Mouse (Mus musculus): ENCODE results near the gene Snx17. TPM values are rescaled to one million over a fixed set of nuclear protein-coding genes. Genes with fewer than 3 reads are reported as not detected.

Gene Snx17
- polyA plus RNA-seq, 1 experiment = 58.4 TPM

DNA sequence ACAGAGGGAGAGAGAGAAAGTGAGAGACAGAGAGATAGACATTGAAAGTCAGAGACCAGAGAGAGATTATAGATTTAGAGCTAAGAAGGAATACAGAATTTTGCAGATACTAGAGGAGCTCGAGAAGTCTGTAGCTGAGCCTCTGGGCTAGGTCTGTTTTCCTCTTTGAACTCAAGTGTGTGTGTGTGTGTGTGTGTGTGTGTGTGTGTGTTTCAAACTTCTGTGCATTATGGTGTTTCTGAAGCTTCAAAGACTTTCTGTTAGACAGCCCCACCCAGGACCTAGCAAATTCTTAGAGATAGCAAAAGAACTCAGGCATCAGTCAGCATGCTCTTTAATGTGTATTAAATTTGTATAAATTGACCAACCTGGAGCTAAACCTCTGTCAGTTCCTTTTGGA, 33.6 kb downstream of the Snx17 start:
- TF ChIP-seq POLR2A (IDR thresholded peaks at IDR 0.05; ENCODE audit: low read depth, low read length) (no peak), CTCF (IDR thresholded peaks at IDR 0.05; ENCODE audit: extremely low read depth, insufficient read depth, insufficient read length, insufficient replicate concordance) (no peak)
- WGBS = 58% methylated on average over 1 of the region's 1 CpGs

DNA sequence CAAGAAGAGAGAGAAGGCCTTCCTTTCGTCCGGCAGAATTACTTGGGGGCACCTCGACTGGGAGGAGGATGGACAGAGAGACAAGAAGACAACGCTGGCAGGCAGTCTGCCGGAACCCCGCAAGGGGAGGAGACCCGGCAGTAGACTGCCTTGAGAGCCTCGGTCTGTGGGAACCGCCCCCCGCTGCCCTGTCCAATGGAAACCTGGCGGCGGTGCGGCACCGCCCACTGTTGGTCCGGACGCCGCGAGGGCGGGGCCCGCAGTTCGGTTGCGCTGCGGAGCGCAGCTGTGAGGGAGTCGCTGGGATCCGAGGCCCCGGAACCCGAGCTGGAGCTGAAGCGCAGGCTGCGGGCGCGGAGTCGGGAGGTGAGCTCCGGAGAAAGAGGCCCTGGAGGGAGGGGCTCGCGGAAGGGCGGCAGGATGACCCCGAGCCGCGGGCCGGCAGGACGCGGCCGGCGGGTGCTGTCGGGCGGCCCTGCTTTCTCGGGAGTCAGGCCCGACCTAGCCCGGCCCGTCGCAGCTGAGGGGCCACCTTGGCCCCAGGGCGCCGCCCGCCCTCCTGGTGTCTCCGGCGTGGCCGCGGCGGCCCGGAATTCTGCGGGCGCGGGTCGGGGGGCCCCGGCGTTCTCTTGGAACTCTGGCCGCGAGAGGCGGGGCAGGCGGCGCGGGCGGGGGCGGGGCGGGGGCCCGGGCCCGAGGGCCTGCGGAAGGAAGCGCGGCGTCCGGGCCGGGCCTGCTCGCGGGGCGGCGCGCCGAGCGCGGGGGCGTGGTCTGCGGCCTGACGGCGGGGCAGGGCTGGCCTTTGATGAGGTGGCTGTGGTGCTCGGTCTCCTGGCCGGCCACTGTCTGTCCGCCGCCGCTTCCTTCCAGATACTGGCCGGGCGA, 47.9 kb downstream of the Snx17 start, which contains the start of the genes Nrbp1 and Gm9970:
Gene Nrbp1 (plus strand): TSS at position 228 of the 885 bp plus-strand sequence.
Gene Gm9970 (minus strand): TSS at position 596 of the 885 bp plus-strand sequence.
- WGBS = under 1% methylated on average over 93 of the region's 103 CpGs
- peak within 1 kb of the TSS; percentile 95 for H3K27ac ChIP-seq (ENCODE audit: insufficient read depth, low read length)

More for the DNA sequence above, 33.6 kb downstream of the Snx17 start:
- DNase-seq (ENCODE audit: low read depth in 1 of 2, low spot score in 2 of 2) = no peak
- no peaks in the 10 kb centered on the region for H3K36me3 ChIP-seq (ENCODE audit: control insufficient read depth, insufficient read depth, low read length)
- H3K27ac ChIP-seq (ENCODE audit: insufficient read depth, low read length) = no peak overlapping the region; the same call in 1 of the 2 replicates
- no peaks in the 10 kb centered on the region for H3K27me3 ChIP-seq (ENCODE audit: control insufficient read depth, insufficient read depth, low read length)
- H3K4me3 ChIP-seq (ENCODE audit: extremely low read depth, insufficient read depth, insufficient read length) = no peak overlapping the region
- H3K4me1 ChIP-seq (ENCODE audit: control insufficient read depth, insufficient read depth, insufficient read length) = no peaks in the 10 kb centered on the region; the same call in 1 of the 2 replicates

DNA sequence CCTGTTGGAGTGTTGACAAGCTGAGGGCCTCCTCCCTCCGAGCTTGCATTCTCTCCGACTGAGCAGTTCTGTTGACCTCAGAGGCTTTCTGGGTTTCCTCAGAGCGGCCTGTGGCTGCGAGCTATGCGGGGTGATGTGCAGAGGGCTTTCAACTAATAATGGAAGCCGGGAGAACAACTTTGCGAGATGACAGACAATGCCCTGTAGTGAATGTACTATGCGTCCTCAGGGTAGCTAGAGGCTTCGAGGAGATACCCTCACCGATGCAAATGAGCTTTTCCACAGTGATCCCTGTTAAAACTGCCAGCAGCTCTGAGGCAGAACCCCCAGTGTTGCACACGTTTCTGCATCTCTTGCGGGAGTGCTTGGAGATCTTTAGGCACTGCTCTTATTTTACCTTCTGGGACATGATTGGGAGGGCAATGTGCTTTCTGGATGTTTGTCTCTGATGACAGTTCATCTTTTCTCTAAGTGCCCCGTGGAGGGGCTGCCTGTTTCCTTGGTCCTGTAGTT, 48.6 kb downstream of the Snx17 start:
- TF ChIP-seq CTCF (IDR thresholded peaks at IDR 0.05; ENCODE audit: extremely low read depth, insufficient read depth, insufficient read length, insufficient replicate concordance) (no peak), POLR2A (IDR thresholded peaks at IDR 0.05; ENCODE audit: low read depth, low read length) (no peak)
- WGBS = under 1% methylated on average over 13 of the region's 13 CpGs
- Histone ChIP-seq H3K27me3 (ENCODE audit: control insufficient read depth, insufficient read depth, low read length) (no peaks in the 10 kb centered on the region), H3K4me1 (ENCODE audit: control insufficient read depth, insufficient read depth, insufficient read length) (0 out of 2 replicates have a peak, but pooled peaks cover 2% of the 10 kb centered on the region), H3K4me3 (ENCODE audit: extremely low read depth, insufficient read depth, insufficient read length) (peak overlapping the region; percentile 88), H3K36me3 (ENCODE audit: control insufficient read depth, insufficient read depth, low read length) (peaks cover 19% of the 10 kb centered on the region), H3K27ac (ENCODE audit: insufficient read depth, low read length) (peak overlapping the region; percentile 54)
- no peak for DNase-seq (ENCODE audit: low read depth in 1 of 2, low spot score in 2 of 2)

More for the DNA sequence above, 47.9 kb downstream of the Snx17 start, which contains the start of the genes Nrbp1 and Gm9970:
- H3K36me3 ChIP-seq (ENCODE audit: control insufficient read depth, insufficient read depth, low read length) = peaks cover 15% of the 10 kb centered on the region
- peak within 1 kb of the TSS; percentile 90 for H3K4me3 ChIP-seq (ENCODE audit: extremely low read depth, insufficient read depth, insufficient read length)
- 0 out of 2 replicates have a peak, but pooled peaks cover 2% of the 10 kb centered on the region for H3K4me1 ChIP-seq (ENCODE audit: control insufficient read depth, insufficient read depth, insufficient read length)
- peak; percentile 88 to 95 for DNase-seq (ENCODE audit: low read depth in 1 of 2, low spot score in 2 of 2)
- H3K27me3 ChIP-seq (ENCODE audit: control insufficient read depth, insufficient read depth, low read length) = no peaks in the 10 kb centered on the region
- TF ChIP-seq CTCF (IDR thresholded peaks at IDR 0.05; ENCODE audit: extremely low read depth, insufficient read depth, insufficient read length, insufficient replicate concordance) (no peak), POLR2A (IDR thresholded peaks at IDR 0.05; ENCODE audit: low read depth, low read length) (peak; percentile 87)

DNA sequence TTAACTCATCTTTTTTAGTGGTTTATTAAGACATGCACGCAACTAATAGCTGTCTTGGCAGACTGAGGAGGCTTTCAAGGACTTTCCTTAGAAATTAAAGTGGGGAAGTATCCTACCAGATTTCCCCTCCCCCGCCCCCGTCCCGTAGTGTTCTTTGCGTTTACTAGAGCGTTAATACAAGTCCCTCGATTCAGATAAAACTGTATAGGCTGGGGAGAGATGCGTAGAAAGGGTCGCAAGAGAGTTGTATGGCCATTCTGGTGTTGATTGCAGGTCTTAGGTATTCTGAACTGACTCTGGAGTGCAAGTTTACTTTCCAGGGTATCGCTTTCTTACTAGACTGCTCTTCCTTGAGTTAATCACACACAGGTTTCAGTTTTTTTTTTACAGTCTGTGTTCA, 49.2 kb downstream of the Snx17 start:
- Histone ChIP-seq H3K36me3 (ENCODE audit: control insufficient read depth, insufficient read depth, low read length) (peaks cover 24% of the 10 kb centered on the region), H3K4me3 (ENCODE audit: extremely low read depth, insufficient read depth, insufficient read length) (peak overlapping the region; percentile 88; the same call in 1 of the 2 replicates), H3K27ac (ENCODE audit: insufficient read depth, low read length) (no peak overlapping the region), H3K27me3 (ENCODE audit: control insufficient read depth, insufficient read depth, low read length) (no peaks in the 10 kb centered on the region), H3K4me1 (ENCODE audit: control insufficient read depth, insufficient read depth, insufficient read length) (0 out of 2 replicates have a peak, but pooled peaks cover 2% of the 10 kb centered on the region)
- WGBS = 24% methylated on average over 10 of the region's 10 CpGs
- no peak for TF ChIP-seq POLR2A (IDR thresholded peaks at IDR 0.05; ENCODE audit: low read depth, low read length)
- no peak for TF ChIP-seq CTCF (IDR thresholded peaks at IDR 0.05; ENCODE audit: extremely low read depth, insufficient read depth, insufficient read length, insufficient replicate concordance)
- no peak for DNase-seq (ENCODE audit: low read depth in 1 of 2, low spot score in 2 of 2)

Other genes with a start within 250 kb of the Snx17 start
- gene Cgref1, start 247.6 kb upstream of the Snx17 start, polyA plus RNA-seq (2012; rRNA removed) = 0.47 and 0.76 TPM in 2 replicates
- gene Preb, start 232.9 kb upstream of the Snx17 start, polyA plus RNA-seq (2012; rRNA removed) = 227 and 270 TPM in 2 replicates
- 0.29 and 0.34 TPM in 2 replicates for gene Tcf23, start 224.6 kb upstream of the Snx17 start, polyA plus RNA-seq (2012; rRNA removed)
- gene Atraid, start 144.9 kb upstream of the Snx17 start, polyA plus RNA-seq (2012; rRNA removed) = 43.9 and 53.5 TPM in 2 replicates
- gene Slc5a6, start 144.3 kb upstream of the Snx17 start, polyA plus RNA-seq (2012; rRNA removed) = 16.0 and 16.3 TPM in 2 replicates
- 44.0 and 52.5 TPM in 2 replicates for gene Cad, start 138.4 kb upstream of the Snx17 start, polyA plus RNA-seq (2012; rRNA removed)
- gene Dnajc5g, start 86.9 kb upstream of the Snx17 start, polyA plus RNA-seq (2012; rRNA removed) = not detected in 2 replicates
- 0.08 and 0.09 TPM in 2 replicates for gene Slc30a3, start 85.0 kb upstream of the Snx17 start, polyA plus RNA-seq (2012; rRNA removed)
- not detected in 2 replicates for gene Trim54, start 76.5 kb upstream of the Snx17 start, polyA plus RNA-seq (2012; rRNA removed)
- not detected in 2 replicates for gene Ucn, start 54.4 kb upstream of the Snx17 start, polyA plus RNA-seq (2012; rRNA removed)
- gene Mpv17, start 39.0 kb upstream of the Snx17 start, polyA plus RNA-seq (2012; rRNA removed) = 32.0 and 34.9 TPM in 2 replicates
- 1.4 and 2.1 TPM in 2 replicates for gene Gm29609, start 13.3 kb upstream of the Snx17 start, polyA plus RNA-seq (2012; rRNA removed)
- 47.3 and 48.9 TPM in 2 replicates for gene Gtf3c2, start 13.1 kb upstream of the Snx17 start, polyA plus RNA-seq (2012; rRNA removed)
- gene Eif2b4, start 203 bp downstream of the Snx17 start, polyA plus RNA-seq (2012; rRNA removed) = 31.9 and 40.4 TPM in 2 replicates
- 49.3 and 79.8 TPM in 2 replicates for gene Zfp513, start 9.1 kb downstream of the Snx17 start, polyA plus RNA-seq (2012; rRNA removed)
- gene Ppm1g, start 27.5 kb downstream of the Snx17 start, polyA plus RNA-seq (2012; rRNA removed) = 65.7 and 110 TPM in 2 replicates
- 148 and 199 TPM in 2 replicates for gene Nrbp1, start 47.6 kb downstream of the Snx17 start, polyA plus RNA-seq (2012; rRNA removed)
- 0.27 and 0.29 TPM in 2 replicates for gene Gm9970, start 48.0 kb downstream of the Snx17 start, polyA plus RNA-seq (2012; rRNA removed)
- gene Krtcap3, start 58.5 kb downstream of the Snx17 start, polyA plus RNA-seq (2012; rRNA removed) = 25.0 and 37.0 TPM in 2 replicates
- 17.0 and 18.4 TPM in 2 replicates for gene Ift172, start 97.9 kb downstream of the Snx17 start, polyA plus RNA-seq (2012; rRNA removed)
- gene Fndc4, start 102.9 kb downstream of the Snx17 start, polyA plus RNA-seq (2012; rRNA removed) = 3.6 and 4.9 TPM in 2 replicates
- 0.08 TPM in 1 of 2 replicates, not detected in the other for gene Gckr, start 104.2 kb downstream of the Snx17 start, polyA plus RNA-seq (2012; rRNA removed)